Mouse (Mus musculus): ENCODE measurements around the gene Gm17268.

The Gm17268 gene

GRCm38 (mm10) chr11:82038535-82038934, at the start of gene Gm17268:
Gene Gm17268, minus strand, starts transcription at chr11:82038562.
- no peak for DNase-seq (ENCODE audit: low spot score)

GRCm38 (mm10) chr11:82084360-82084759, 46.0 kb upstream of the Gm17268 start:
- DNase-seq (ENCODE audit: low spot score), result no peak

- no peak for DNase-seq (ENCODE audit: low spot score)
Observed at GRCm38 (mm10) chr11:82080865-82081264, 42.5 kb upstream of the Gm17268 start.

GRCm38 (mm10) chr11:82078136-82078730, 39.9 kb upstream of the Gm17268 start:
- no peak for DNase-seq (ENCODE audit: low spot score)

DNA sequence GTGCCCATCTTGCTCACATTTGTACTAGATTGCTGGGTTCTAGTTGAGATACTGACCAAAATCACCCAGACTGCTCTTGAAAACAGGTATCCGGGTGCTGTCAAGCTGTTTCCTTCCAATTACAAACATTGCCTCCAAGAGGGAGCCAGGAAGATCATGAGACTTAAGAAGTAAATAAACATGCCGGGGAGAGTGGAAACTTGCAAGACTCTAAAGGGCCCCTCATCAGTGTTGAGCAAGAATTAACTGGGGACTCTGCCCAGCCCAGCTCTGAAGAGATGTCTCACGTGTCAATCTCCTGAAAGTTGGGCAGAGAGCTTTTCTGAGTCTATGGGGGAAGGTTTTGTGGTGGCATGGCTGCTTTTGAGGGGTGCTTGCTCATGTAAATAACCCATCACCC, 38.7 kb upstream of the Gm17268 start:
- no peak for DNase-seq (ENCODE audit: low spot score)

DNA sequence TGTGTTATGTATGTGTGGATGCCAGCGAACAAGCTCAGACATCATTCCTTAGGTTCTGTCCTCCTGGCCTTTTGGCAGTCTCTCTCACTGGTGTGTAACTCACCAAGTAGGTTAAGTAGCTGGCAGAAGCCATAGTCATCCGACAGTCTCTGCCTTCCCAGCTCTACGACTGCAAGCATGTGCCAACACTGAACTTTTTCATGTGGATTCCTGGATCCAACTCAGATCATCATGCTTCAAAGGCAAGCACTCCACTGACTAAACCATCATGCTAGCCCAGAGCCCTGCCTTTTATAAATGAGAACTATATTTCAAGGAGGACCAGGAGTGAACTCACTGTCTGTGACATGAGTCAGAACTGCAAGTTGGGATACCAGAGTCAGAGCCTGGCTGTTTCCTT, 35.3 kb upstream of the Gm17268 start:
- no peak for DNase-seq (ENCODE audit: low spot score)

GRCm38 (mm10) chr11:82072984-82073383, 34.6 kb upstream of the Gm17268 start:
- no peak for DNase-seq (ENCODE audit: low spot score)

DNA sequence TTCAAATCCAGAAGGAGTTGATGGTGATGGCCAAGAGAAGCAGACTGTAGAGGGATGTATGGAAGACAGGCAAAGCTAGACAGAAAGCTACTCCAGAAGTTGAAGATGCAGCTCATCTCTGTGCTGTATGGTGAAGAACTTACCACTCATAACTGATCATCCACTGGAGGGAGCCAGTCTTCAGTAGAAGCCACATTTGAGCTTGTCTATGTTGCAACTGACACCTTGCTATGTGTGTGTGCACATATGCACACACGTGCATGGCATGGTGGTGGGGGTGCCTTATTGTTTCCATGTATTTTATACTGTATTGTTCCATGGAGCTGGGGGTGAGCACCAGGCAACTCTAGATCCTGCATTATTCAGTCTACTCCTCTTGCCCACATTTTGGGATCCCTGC, 34.0 kb upstream of the Gm17268 start:
- DNase-seq (ENCODE audit: low spot score), result no peak

- no peak for DNase-seq (ENCODE audit: low spot score)
Observed at GRCm38 (mm10) chr11:82071076-82071475, 32.7 kb upstream of the Gm17268 start.

DNA sequence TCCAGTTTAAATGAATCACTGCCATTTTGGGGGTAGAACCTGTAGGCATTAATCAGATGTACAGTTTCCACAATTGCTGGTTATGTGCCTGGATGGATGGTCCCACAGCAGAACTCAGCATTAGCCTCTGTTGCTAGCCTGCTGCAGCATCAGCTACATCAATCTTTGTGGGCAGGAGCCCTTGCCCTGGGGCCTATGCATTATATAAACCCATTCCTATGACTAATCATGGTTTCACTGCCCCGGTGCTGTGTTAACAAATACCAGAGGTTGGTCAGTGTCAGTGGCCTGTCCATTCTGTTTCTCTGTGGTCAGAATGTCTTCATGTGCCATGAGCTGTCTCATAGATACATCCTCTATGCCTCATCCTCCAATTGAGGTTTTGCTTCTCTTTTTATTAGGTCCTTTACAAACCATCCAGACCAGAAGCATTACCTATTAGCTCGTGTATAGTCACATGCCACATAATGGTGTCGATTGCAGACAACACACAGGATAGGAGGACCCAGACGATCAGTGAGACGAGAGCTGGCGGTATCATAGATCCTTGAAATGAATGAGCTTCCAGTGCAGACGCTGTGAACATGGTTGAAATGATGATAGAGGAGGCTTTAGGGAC, 28.7 kb upstream of the Gm17268 start:
- no peak for DNase-seq (ENCODE audit: low spot score)

DNA sequence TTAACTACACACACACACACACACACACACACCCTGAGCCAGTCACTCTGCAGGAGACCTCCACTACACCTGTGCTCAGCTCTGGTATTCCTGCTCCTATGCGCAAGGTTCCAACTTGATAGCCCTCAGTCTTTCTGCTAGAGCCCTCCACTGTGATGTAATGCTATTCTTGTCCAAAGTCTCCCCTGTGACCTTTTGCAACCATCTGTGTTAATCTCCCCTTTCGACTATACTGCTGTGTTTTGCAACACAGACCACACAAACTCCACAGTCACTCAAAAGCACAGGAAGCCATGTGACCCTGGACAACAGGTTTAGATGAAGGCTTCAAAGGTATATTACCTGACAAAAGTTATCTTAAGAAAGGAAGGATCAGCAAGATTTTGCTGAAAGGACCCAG, 25.1 kb upstream of the Gm17268 start:
- DNase-seq (ENCODE audit: low spot score), result no peak

GRCm38 (mm10) chr11:82062226-82062625, 23.9 kb upstream of the Gm17268 start:
- DNase-seq (ENCODE audit: low spot score), result no peak

- no peak for DNase-seq (ENCODE audit: low spot score)
Observed at GRCm38 (mm10) chr11:82057646-82058045, 19.3 kb upstream of the Gm17268 start, which contains the start of gene Ccl11. Gene Ccl11, plus strand, starts transcription at chr11:82057823.

GRCm38 (mm10) chr11:82053849-82054248, 15.5 kb upstream of the Gm17268 start:
- DNase-seq (ENCODE audit: low spot score), result no peak

- peak; percentile 24 for DNase-seq (ENCODE audit: low spot score)
Observed at GRCm38 (mm10) chr11:82047746-82048415, 9.5 kb upstream of the Gm17268 start.

DNA sequence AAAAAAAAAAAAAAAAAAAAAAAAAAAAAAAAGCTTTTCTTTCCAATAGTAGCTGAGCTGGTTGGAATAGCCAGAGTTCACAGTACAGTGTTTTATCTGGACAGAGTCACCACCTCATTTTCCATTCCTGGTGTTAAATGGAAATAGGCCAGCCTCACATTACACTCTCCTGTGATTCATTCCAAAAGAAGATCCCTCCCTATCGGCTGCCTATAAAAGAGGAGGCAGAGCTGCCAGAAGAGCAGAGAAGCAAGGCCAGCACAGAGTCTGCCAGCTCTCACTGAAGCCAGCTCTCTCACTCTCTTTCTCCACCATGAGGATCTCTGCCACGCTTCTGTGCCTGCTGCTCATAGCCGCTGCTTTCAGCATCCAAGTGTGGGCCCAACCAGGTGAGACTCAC, 7.1 kb upstream of the Gm17268 start, which contains the start of gene Ccl7:
TSS of gene Ccl7 (plus strand) at position 242 of the 400 bp plus-strand sequence.
- DNase-seq (ENCODE audit: low spot score), result no peak

- no peak for DNase-seq (ENCODE audit: low spot score)
Observed at GRCm38 (mm10) chr11:82041671-82042080, 3.3 kb upstream of the Gm17268 start.

GRCm38 (mm10) chr11:82039132-82039660, 834 bp upstream of the Gm17268 start:
- no peak for DNase-seq (ENCODE audit: low spot score)

DNA sequence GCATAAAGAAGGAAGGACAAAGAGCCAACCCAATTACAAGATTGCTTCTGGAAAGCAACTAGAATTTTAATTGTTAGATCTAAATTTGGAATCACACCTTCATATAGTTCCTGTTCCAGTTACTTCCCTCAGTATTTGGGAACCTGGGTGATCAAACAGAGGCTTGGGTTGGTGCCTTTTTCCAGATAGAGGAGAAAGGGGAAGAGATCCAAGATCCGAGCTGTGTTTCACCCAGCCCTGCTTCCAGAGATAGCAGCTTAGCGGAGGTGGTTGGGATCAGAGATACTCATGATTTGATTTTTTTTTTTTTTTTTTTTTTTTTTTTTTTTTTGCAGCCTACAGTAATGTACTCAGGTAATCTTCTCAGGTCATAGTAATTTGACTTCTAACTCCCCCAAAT, 2.5 kb downstream of the Gm17268 start:
- no peak for DNase-seq (ENCODE audit: low spot score)

GRCm38 (mm10) chr11:82035356-82035755, 3.0 kb downstream of the Gm17268 start, which contains the start of gene Ccl2:
Gene Ccl2, plus strand, starts transcription at chr11:82035571.
- no peak for DNase-seq (ENCODE audit: low spot score)

- no peak for DNase-seq (ENCODE audit: low spot score)
Observed at GRCm38 (mm10) chr11:82034446-82034845, 3.9 kb downstream of the Gm17268 start.

DNA sequence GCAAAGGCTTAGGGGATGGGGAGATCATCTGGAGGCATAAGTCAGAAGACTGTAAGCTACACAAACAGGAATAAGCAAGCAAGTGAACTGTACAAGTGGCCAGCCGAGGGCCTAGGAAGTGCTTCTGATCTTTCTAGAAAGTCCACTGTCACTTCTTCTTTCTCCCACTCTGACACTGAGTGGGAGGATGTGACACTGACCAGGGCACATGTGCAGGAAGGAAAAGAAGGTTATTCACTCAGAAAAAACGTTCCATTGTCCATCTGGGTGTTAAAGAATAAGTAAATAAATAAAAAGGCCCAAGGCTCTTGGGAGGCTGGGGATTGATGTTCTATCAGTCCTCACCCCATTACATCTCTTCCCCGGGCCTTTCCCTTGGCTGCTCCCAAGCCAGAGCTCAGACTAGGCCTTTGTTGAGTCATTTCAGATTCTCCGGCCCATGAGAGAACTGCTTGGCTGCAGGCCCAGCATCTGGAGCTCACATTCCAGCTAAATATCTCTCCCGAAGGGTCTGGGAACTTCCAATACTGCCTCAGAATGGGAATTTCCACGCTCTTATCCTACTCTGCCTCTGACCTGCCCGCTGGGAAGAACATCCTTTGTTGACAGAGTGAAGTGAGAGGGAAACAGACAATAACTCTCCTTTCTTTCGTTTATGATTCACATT, 5.6 kb downstream of the Gm17268 start:
- DNase-seq (ENCODE audit: low spot score), result no peak

Measured in T-cell, adult 2 months (primary cell).